Mouse (Mus musculus) midbrain, postnatal 0 days (tissue): ENCODE measurements around the gene Bag5. TPM values are rescaled to one million over a fixed set of nuclear protein-coding genes. Genes with fewer than 3 reads are reported as not detected.

Experiments
- ATAC-seq: fragments of 200-750 bp; cut with Nextera tagmentation; 2 replicates; pipeline ENCODE4 v1.8.0; 2017; ENCODE audit warnings: moderate number of reproducible peaks, mild to moderate bottlenecking, moderate TSS enrichment, moderate library complexity; ENCODE audit not compliant: low FRiP score
- DNase-seq: peaks from one replicate; pipeline ENCODE4 v3.0.0-alpha.2; 2015; ENCODE audit warnings: low spot score
- H3K27ac ChIP-seq: fragments of 300-500 bp; sonication (generic); 2 replicates; pipeline ENCODE4 v1.5.1; 2014; ENCODE audit warnings: low read depth, mild to moderate bottlenecking, low read length, mixed read lengths
- H3K27me3 ChIP-seq: fragments of 300-500 bp; sonication (generic); 2 replicates; pipeline ENCODE4 v1.6.1; 2014; ENCODE audit warnings: low read length, control low read depth, mixed read lengths; ENCODE audit not compliant: insufficient read depth
- H3K36me3 ChIP-seq: fragments of 300-500 bp; sonication (generic); 2 replicates; pipeline ENCODE4 v1.6.1; 2014; ENCODE audit warnings: low read length, control low read depth, mixed read lengths; ENCODE audit not compliant: insufficient read depth
- H3K4me1 ChIP-seq: fragments of 300-500 bp; sonication (generic); 2 replicates; pipeline ENCODE4 v1.6.1; 2014; ENCODE audit warnings: mild to moderate bottlenecking, control low read depth, antibody characterized with exemption, low read length, mixed read lengths; ENCODE audit not compliant: insufficient read depth
- H3K4me2 ChIP-seq: fragments of 300-500 bp; sonication (generic); 2 replicates; pipeline ENCODE4 v1.6.1; 2014; ENCODE audit warnings: low read depth, mild to moderate bottlenecking, low read length, mixed read lengths; ENCODE audit not compliant: poor library complexity, severe bottlenecking
- H3K4me3 ChIP-seq: fragments of 300-500 bp; sonication (generic); 2 replicates; pipeline ENCODE4 v1.5.1; 2014; ENCODE audit warnings: low read depth, mild to moderate bottlenecking, low read length, moderate library complexity
- H3K9ac ChIP-seq: fragments of 300-500 bp; sonication (generic); replicated peaks from 2 replicates; pipeline ENCODE4 v1.6.1; 2014; ENCODE audit warnings: mild to moderate bottlenecking, low read length, moderate library complexity, mixed read lengths; ENCODE audit not compliant: poor library complexity, severe bottlenecking
- H3K9me3 ChIP-seq: fragments of 300-500 bp; sonication (generic); 2 replicates; pipeline ENCODE4 v1.6.1; 2016; ENCODE audit warnings: low read length, control low read depth
- CTCF ChIP-seq: IDR thresholded peaks from 2 replicates; pipeline ENCODE4 v1.5.1; 2016; ENCODE audit warnings: antibody characterized with exemption, mild to moderate bottlenecking
- whole genome bisulfite sequencing: fragments of 180-500 bp; shearing (Covaris S2); extraction: QIAGEN DNeasy Blood & Tissue Kit; methylation state at CpG from one replicate; pipeline ENCODE4 v1.1.7; 2014; 5-methylcytosine and 5-hydroxymethylcytosine counted together
- polyA plus RNA-seq: library from polyadenylated mRNA; unstranded; fragments of >200 nt; fragmentation: Nextera tagmentation; extraction: Ambion mirVana; gene quantifications from 2 replicates; pipeline ENCODE4 v1.2.1, GENCODE M21; 2015
- total RNA-seq: library from RNA; depleted of rRNA; stranded (reverse); fragments of >200 nt; gene quantifications from 2 replicates; pipeline ENCODE4 v1.2.3, GENCODE M21; 2014

The Bag5 gene
- total and polyA plus RNA-seq, 2 experiments from 2014 or later, result 28.7 to 70.8 TPM

GRCm38 (mm10) chr12:111752491-111752890 is 39.4 kb upstream of the Bag5 start:
- no peaks in the 10 kb centered on the region for H3K9me3 ChIP-seq
- 94% methylated on average over 6 of the region's 6 CpGs for WGBS
- H3K9ac ChIP-seq, result no peak overlapping the region

GRCm38 (mm10) chr12:111750739-111751138 is 37.7 kb upstream of the Bag5 start:
- Histone ChIP-seq H3K27me3 (no peaks in the 10 kb centered on the region), H3K4me3 (no peak overlapping the region), H3K36me3 (no peaks in the 10 kb centered on the region), H3K4me2 (no peak overlapping the region), H3K27ac (no peak overlapping the region), H3K9ac (no peak overlapping the region), H3K9me3 (no peaks in the 10 kb centered on the region), H3K4me1 (no peaks in the 10 kb centered on the region)
- 95% methylated on average over 3 of the region's 3 CpGs for WGBS
- DNase-seq (no peak), ATAC-seq (no peak)
- TF ChIP-seq CTCF, result no peak

More at GRCm38 (mm10) chr12:111752491-111752890, 39.4 kb upstream of the Bag5 start:
- no peak for TF ChIP-seq CTCF
- ATAC-seq (no peak), DNase-seq (no peak)
- Histone ChIP-seq H3K27ac (no peak overlapping the region), H3K4me2 (no peak overlapping the region), H3K36me3 (no peaks in the 10 kb centered on the region), H3K27me3 (no peaks in the 10 kb centered on the region), H3K4me3 (no peak overlapping the region), H3K4me1 (no peaks in the 10 kb centered on the region)

- H3K27me3 ChIP-seq, result no peaks in the 10 kb centered on the region
- H3K36me3 ChIP-seq, result no peaks in the 10 kb centered on the region
- H3K9ac ChIP-seq, result no peak overlapping the region
- ATAC-seq (no peak), DNase-seq (no peak)
- H3K27ac ChIP-seq, result no peak overlapping the region
- H3K9me3 ChIP-seq, result no peaks in the 10 kb centered on the region
- H3K4me3 ChIP-seq, result no peak overlapping the region
- TF ChIP-seq CTCF, result no peak
- H3K4me1 ChIP-seq, result no peaks in the 10 kb centered on the region
- no peak overlapping the region for H3K4me2 ChIP-seq
- WGBS, result 85% methylated on average over 7 of the region's 7 CpGs
Observed at GRCm38 (mm10) chr12:111747421-111747820, 34.4 kb upstream of the Bag5 start.

GRCm38 (mm10) chr12:111746091-111746490 is 33.0 kb upstream of the Bag5 start:
- Histone ChIP-seq H3K4me1 (no peaks in the 10 kb centered on the region), H3K4me2 (no peak overlapping the region), H3K27me3 (no peaks in the 10 kb centered on the region), H3K4me3 (no peak overlapping the region), H3K36me3 (no peaks in the 10 kb centered on the region), H3K9ac (no peak overlapping the region), H3K9me3 (no peaks in the 10 kb centered on the region), H3K27ac (no peak overlapping the region)
- DNase-seq, result peak; percentile 52
- no peak for ATAC-seq
- 66% methylated on average over 5 of the region's 5 CpGs for WGBS
- no peak for TF ChIP-seq CTCF

GRCm38 (mm10) chr12:111745274-111745673 is 32.2 kb upstream of the Bag5 start:
- 80% methylated on average over 6 of the region's 6 CpGs for WGBS
- Histone ChIP-seq H3K9me3 (no peaks in the 10 kb centered on the region), H3K4me3 (no peak overlapping the region), H3K27ac (no peak overlapping the region), H3K4me1 (no peaks in the 10 kb centered on the region), H3K4me2 (no peak overlapping the region), H3K36me3 (no peaks in the 10 kb centered on the region), H3K9ac (no peak overlapping the region), H3K27me3 (no peaks in the 10 kb centered on the region)
- no peak for DNase-seq
- no peak for TF ChIP-seq CTCF
- no peak for ATAC-seq

GRCm38 (mm10) chr12:111743981-111744423 is 30.9 kb upstream of the Bag5 start:
- 74% methylated on average over 11 of the region's 11 CpGs for WGBS
- ATAC-seq (no peak), DNase-seq (peak; percentile 14)
- Histone ChIP-seq H3K4me2 (no peak overlapping the region), H3K9me3 (no peaks in the 10 kb centered on the region), H3K4me3 (no peak overlapping the region), H3K27ac (no peak overlapping the region), H3K36me3 (no peaks in the 10 kb centered on the region), H3K27me3 (no peaks in the 10 kb centered on the region), H3K4me1 (no peaks in the 10 kb centered on the region), H3K9ac (no peak overlapping the region)
- no peak for TF ChIP-seq CTCF
